Mouse (Mus musculus) midbrain, embryonic 14.5 days (tissue): ENCODE data around the gene Olfr1099. TPM values are rescaled to one million over a fixed set of nuclear protein-coding genes. Genes with fewer than 3 reads are reported as not detected.

Experiments used
- ATAC-seq: fragments of 200-750 bp; cut with Nextera tagmentation; 2 replicates; pipeline ENCODE4 v1.8.0; 2017; ENCODE audit warnings: moderate number of reproducible peaks, moderate library complexity; ENCODE audit not compliant: low FRiP score, low TSS enrichment
- DNase-seq: peaks from one replicate; pipeline ENCODE4 v3.0.0-alpha.2; 2015
- H3K27ac ChIP-seq: fragments of 300-500 bp; sonication (generic); replicated peaks from 2 replicates; pipeline ENCODE4 v1.5.1; 2014; ENCODE audit warnings: mild to moderate bottlenecking, low read depth, low read length, moderate library complexity
- H3K27me3 ChIP-seq: fragments of 300-500 bp; sonication (generic); 2 replicates; pipeline ENCODE4 v1.6.1; 2014; ENCODE audit warnings: low read length, control low read depth, mixed read lengths; ENCODE audit not compliant: control insufficient read depth, insufficient read depth
- H3K36me3 ChIP-seq: fragments of 300-500 bp; sonication (generic); 2 replicates; pipeline ENCODE4 v1.6.1; 2014; ENCODE audit warnings: low read length, control low read depth; ENCODE audit not compliant: control insufficient read depth, insufficient read depth
- H3K4me1 ChIP-seq: fragments of 300-500 bp; sonication (generic); 2 replicates; pipeline ENCODE4 v1.6.1; 2014; ENCODE audit warnings: mild to moderate bottlenecking, antibody characterized with exemption, low read length, control low read depth; ENCODE audit not compliant: control insufficient read depth, insufficient read depth
- H3K4me2 ChIP-seq: fragments of 300-500 bp; sonication (generic); 2 replicates; pipeline ENCODE4 v1.6.1; 2014; ENCODE audit warnings: mild to moderate bottlenecking, low read length, moderate library complexity
- H3K4me3 ChIP-seq: fragments of 300-500 bp; sonication (generic); replicated peaks from 2 replicates; pipeline ENCODE4 v1.5.1; 2014; ENCODE audit warnings: low read depth, low read length
- H3K9ac ChIP-seq: fragments of 300-500 bp; sonication (generic); replicated peaks from 2 replicates; pipeline ENCODE4 v1.6.1; 2014; ENCODE audit warnings: mild to moderate bottlenecking, low read length, moderate library complexity
- H3K9me3 ChIP-seq: fragments of 300-500 bp; sonication (generic); 2 replicates; pipeline ENCODE4 v1.6.1; 2016; ENCODE audit warnings: low read length, control low read depth, mixed read lengths; ENCODE audit not compliant: control insufficient read depth
- WGBS: fragments of 180-500 bp; shearing (Covaris S2); extraction: QIAGEN DNeasy Blood & Tissue Kit; methylation state at CpG from one replicate; pipeline ENCODE4 v1.1.7; 2014; 5-methylcytosine and 5-hydroxymethylcytosine counted together
- polyA plus RNA-seq: library from polyadenylated mRNA; unstranded; fragments of >200 nt; fragmentation: Nextera tagmentation; extraction: Ambion mirVana; gene quantifications from 2 replicates; pipeline ENCODE4 v1.2.1, GENCODE M21; 2014

Gene Olfr1099
- polyA plus RNA-seq: not detected in 2 replicates

GRCm38 (mm10) chr2:86960593-86960992 lies at the start of gene Olfr1099:
Gene Olfr1099 (minus strand): TSS chr2:86960693.
- 92% methylated on average over 1 of the region's 1 CpGs for WGBS
- Histone ChIP-seq H3K27ac (no peak within 1 kb of the TSS), H3K9ac (no peak within 1 kb of the TSS), H3K4me1 (no peaks in the 10 kb centered on the region), H3K27me3 (no peaks in the 10 kb centered on the region), H3K36me3 (no peaks in the 10 kb centered on the region), H3K4me3 (no peak within 1 kb of the TSS), H3K9me3 (no peaks in the 10 kb centered on the region), H3K4me2 (no peak within 1 kb of the TSS)
- ATAC-seq: no peak
- no peak for DNase-seq

GRCm38 (mm10) chr2:86998098-86998497 lies 37.6 kb upstream of the Olfr1099 start, which contains the start of gene Olfr1102:
Gene Olfr1102 (plus strand): TSS chr2:86998398.
- no peak for ATAC-seq
- Histone ChIP-seq H3K9me3 (no peaks in the 10 kb centered on the region), H3K27me3 (no peaks in the 10 kb centered on the region), H3K36me3 (no peaks in the 10 kb centered on the region), H3K4me2 (no peak within 1 kb of the TSS), H3K9ac (no peak within 1 kb of the TSS), H3K27ac (no peak within 1 kb of the TSS), H3K4me1 (no peaks in the 10 kb centered on the region), H3K4me3 (no peak within 1 kb of the TSS)
- DNase-seq: no peak

- H3K9ac ChIP-seq: no peak within 1 kb of the TSS
- 85% methylated on average over 3 of the region's 3 CpGs for WGBS
- no peaks in the 10 kb centered on the region for H3K36me3 ChIP-seq
- H3K27me3 ChIP-seq: no peaks in the 10 kb centered on the region
- ATAC-seq (no peak), DNase-seq (no peak)
- H3K4me2 ChIP-seq: no peak within 1 kb of the TSS
- H3K27ac ChIP-seq: no peak within 1 kb of the TSS
- H3K9me3 ChIP-seq: no peaks in the 10 kb centered on the region
- H3K4me3 ChIP-seq: no peak within 1 kb of the TSS
- no peaks in the 10 kb centered on the region for H3K4me1 ChIP-seq
Observed at GRCm38 (mm10) chr2:86991121-86991520, 30.6 kb upstream of the Olfr1099 start, which contains the start of gene Olfr1101. Gene Olfr1101 (minus strand): TSS chr2:86991221.

GRCm38 (mm10) chr2:86979854-86980253 lies 19.4 kb upstream of the Olfr1099 start, which contains the start of gene Olfr1100:
Gene Olfr1100 (minus strand): TSS chr2:86979954.
- Histone ChIP-seq H3K9ac (no peak within 1 kb of the TSS), H3K4me1 (no peaks in the 10 kb centered on the region), H3K4me3 (no peak within 1 kb of the TSS), H3K36me3 (no peaks in the 10 kb centered on the region), H3K4me2 (no peak within 1 kb of the TSS), H3K27me3 (no peaks in the 10 kb centered on the region), H3K9me3 (no peaks in the 10 kb centered on the region), H3K27ac (no peak within 1 kb of the TSS)
- WGBS: 88% methylated on average over 3 of the region's 3 CpGs
- ATAC-seq: no peak
- no peak for DNase-seq

- Histone ChIP-seq H3K4me3 (no peak overlapping the region), H3K4me1 (no peaks in the 10 kb centered on the region), H3K9ac (no peak overlapping the region), H3K4me2 (no peak overlapping the region), H3K27me3 (no peaks in the 10 kb centered on the region), H3K9me3 (no peaks in the 10 kb centered on the region), H3K36me3 (no peaks in the 10 kb centered on the region), H3K27ac (no peak overlapping the region)
- no peak for DNase-seq
- no peak for ATAC-seq
Observed at GRCm38 (mm10) chr2:86926557-86926956, 33.9 kb downstream of the Olfr1099 start.

- Histone ChIP-seq H3K4me3 (no peak within 1 kb of the TSS), H3K9ac (no peak within 1 kb of the TSS), H3K27ac (no peak within 1 kb of the TSS), H3K9me3 (no peaks in the 10 kb centered on the region), H3K4me1 (no peaks in the 10 kb centered on the region), H3K27me3 (no peaks in the 10 kb centered on the region), H3K4me2 (no peak within 1 kb of the TSS), H3K36me3 (no peaks in the 10 kb centered on the region)
- WGBS: 94% methylated on average over 1 of the region's 1 CpGs
- DNase-seq (no peak), ATAC-seq (no peak)
Observed at GRCm38 (mm10) chr2:86924445-86924844, 36.0 kb downstream of the Olfr1099 start, which contains the start of gene Olfr1098. Gene Olfr1098 (minus strand): TSS chr2:86924545.

GRCm38 (mm10) chr2:86905647-86906046 lies 54.8 kb downstream of the Olfr1099 start:
- Histone ChIP-seq H3K36me3 (no peaks in the 10 kb centered on the region), H3K4me2 (no peak overlapping the region), H3K9me3 (no peaks in the 10 kb centered on the region), H3K27me3 (no peaks in the 10 kb centered on the region), H3K4me1 (no peaks in the 10 kb centered on the region), H3K9ac (no peak overlapping the region), H3K27ac (no peak overlapping the region), H3K4me3 (no peak overlapping the region)
- DNase-seq (no peak), ATAC-seq (no peak)
- WGBS: 91% methylated on average over 2 of the region's 2 CpGs

Other genes starting within 250 kb of the Olfr1099 start
- gene Olfr1089, start 227.0 kb downstream of the Olfr1099 start, polyA plus RNA-seq: not detected in 2 replicates
- not detected in 2 replicates for gene Olfr1090, start 201.7 kb downstream of the Olfr1099 start, polyA plus RNA-seq
- gene Olfr1093, start 178.2 kb downstream of the Olfr1099 start, polyA plus RNA-seq: not detected in 2 replicates
- gene Olfr141, start 150.7 kb downstream of the Olfr1099 start, polyA plus RNA-seq: not detected in 2 replicates
- not detected in 2 replicates for gene Olfr1094, start 136.0 kb downstream of the Olfr1099 start, polyA plus RNA-seq
- not detected in 2 replicates for gene Olfr1095, start 109.0 kb downstream of the Olfr1099 start, polyA plus RNA-seq
- gene Gm13723, start 85.9 kb downstream of the Olfr1099 start, polyA plus RNA-seq: not detected in 2 replicates
- gene Olfr1097, start 68.5 kb downstream of the Olfr1099 start, polyA plus RNA-seq: not detected in 2 replicates
- gene Olfr1098, start 36.1 kb downstream of the Olfr1099 start, polyA plus RNA-seq: not detected in 2 replicates
- gene Olfr1100, start 19.3 kb upstream of the Olfr1099 start, polyA plus RNA-seq: not detected in 2 replicates
- not detected in 2 replicates for gene Olfr1101, start 30.5 kb upstream of the Olfr1099 start, polyA plus RNA-seq
- gene Olfr1102, start 37.7 kb upstream of the Olfr1099 start, polyA plus RNA-seq: not detected in 2 replicates
- not detected in 2 replicates for gene Olfr1104, start 66.4 kb upstream of the Olfr1099 start, polyA plus RNA-seq
- gene Olfr1105, start 75.8 kb upstream of the Olfr1099 start, polyA plus RNA-seq: not detected in 2 replicates
- not detected in 2 replicates for gene Olfr1106, start 91.6 kb upstream of the Olfr1099 start, polyA plus RNA-seq
- not detected in 2 replicates for gene Olfr1107, start 115.1 kb upstream of the Olfr1099 start, polyA plus RNA-seq
- gene Olfr1109, start 135.3 kb upstream of the Olfr1099 start, polyA plus RNA-seq: not detected in 2 replicates
- gene Olfr259, start 153.9 kb upstream of the Olfr1099 start, polyA plus RNA-seq: not detected in 2 replicates
- gene Olfr1110, start 179.6 kb upstream of the Olfr1099 start, polyA plus RNA-seq: not detected in 2 replicates
- not detected in 2 replicates for gene Olfr1111, start 191.9 kb upstream of the Olfr1099 start, polyA plus RNA-seq
- not detected in 2 replicates for gene Olfr1112, start 227.1 kb upstream of the Olfr1099 start, polyA plus RNA-seq
- gene Olfr1113, start 248.3 kb upstream of the Olfr1099 start, polyA plus RNA-seq: not detected in 2 replicates